Mouse (Mus musculus) adrenal gland, postnatal 14 days (tissue): Measurements from ENCODE around the gene Nek11. TPM values are rescaled to one million over a fixed set of nuclear protein-coding genes. Genes with fewer than 3 reads are reported as not detected.

ENCODE experiments used
- DNase-seq: peaks from one replicate; pipeline ENCODE4 v3.0.0; 2021; ENCODE audit warnings: mixed read lengths
- long read RNA-seq, 2 experiments: library from polyadenylated mRNA; stranded (forward); transcript quantifications; one replicate each; pipeline ENCODE4 v2.0.0; 2021
- total RNA-seq: library from RNA; stranded (reverse); gene quantifications from 2 replicates; pipeline ENCODE4 v1.2.3, GENCODE M21; 2021

Nek11 gene
- 0.19 TPM in 1 of 2 replicates, not detected in the other for total RNA-seq
- long read RNA-seq, experiment 1, result 0 reads
- long read RNA-seq, experiment 2, result 0 reads

- peak; percentile 97 for DNase-seq
Measured at GRCm38 (mm10) chr9:105395218-105395627, at the start of gene Nek11, which contains the start of gene Aste1. Gene Nek11 (minus strand): TSS chr9:105395524. Gene Aste1 (plus strand): TSS chr9:105395392.

- no peak for DNase-seq
Measured at GRCm38 (mm10) chr9:105408549-105408948, 13.2 kb upstream of the Nek11 start.

GRCm38 (mm10) chr9:105394720-105395119, 604 bp downstream of the Nek11 start:
- DNase-seq, result no peak

GRCm38 (mm10) chr9:105390616-105391015, 4.7 kb downstream of the Nek11 start:
- DNase-seq, result no peak

GRCm38 (mm10) chr9:105389289-105389688, 6.0 kb downstream of the Nek11 start:
- DNase-seq, result peak; percentile 79

- DNase-seq, result no peak
Measured at GRCm38 (mm10) chr9:105387403-105387802, 7.9 kb downstream of the Nek11 start.

GRCm38 (mm10) chr9:105379533-105380145, 15.7 kb downstream of the Nek11 start:
- DNase-seq, result no peak

- no peak for DNase-seq
Measured at GRCm38 (mm10) chr9:105377622-105378021, 17.7 kb downstream of the Nek11 start.

GRCm38 (mm10) chr9:105376954-105377530, 18.3 kb downstream of the Nek11 start:
- DNase-seq, result no peak

GRCm38 (mm10) chr9:105376411-105376810, 18.9 kb downstream of the Nek11 start:
- DNase-seq, result no peak

GRCm38 (mm10) chr9:105374361-105374760, 21.0 kb downstream of the Nek11 start:
- no peak for DNase-seq

- no peak for DNase-seq
Measured at GRCm38 (mm10) chr9:105368605-105369004, 26.7 kb downstream of the Nek11 start.

GRCm38 (mm10) chr9:105366199-105366598, 29.1 kb downstream of the Nek11 start:
- DNase-seq, result no peak

- DNase-seq, result no peak
Measured at GRCm38 (mm10) chr9:105363520-105364231, 31.6 kb downstream of the Nek11 start.

GRCm38 (mm10) chr9:105362181-105362580, 33.1 kb downstream of the Nek11 start:
- DNase-seq, result no peak

GRCm38 (mm10) chr9:105349034-105349433, 46.3 kb downstream of the Nek11 start:
- no peak for DNase-seq

- no peak for DNase-seq
Measured at GRCm38 (mm10) chr9:105348242-105349031, 46.9 kb downstream of the Nek11 start.

GRCm38 (mm10) chr9:105342994-105343656, 52.2 kb downstream of the Nek11 start:
- no peak for DNase-seq

GRCm38 (mm10) chr9:105342565-105342964, 52.8 kb downstream of the Nek11 start:
- DNase-seq, result no peak

- no peak for DNase-seq
Measured at GRCm38 (mm10) chr9:105332436-105333016, 62.8 kb downstream of the Nek11 start.

- DNase-seq, result no peak
Measured at GRCm38 (mm10) chr9:105321856-105322255, 73.5 kb downstream of the Nek11 start.

GRCm38 (mm10) chr9:105313250-105313649, 82.1 kb downstream of the Nek11 start:
- no peak for DNase-seq
